Mouse (Mus musculus): ENCODE measurements around the gene Nbeal2.

- TF ChIP-seq CTCF (IDR thresholded peaks at IDR 0.05; ENCODE audit: low read depth): no peak
- TF ChIP-seq EP300 (optimal IDR thresholded peaks at IDR 0.05): no peak
Observed at GRCm38 (mm10) chr9:110659521-110659920, 5.6 kb upstream of the Nbeal2 start.
